Mouse (Mus musculus) midbrain, postnatal 0 days (tissue): ENCODE data around the gene Psmd12. TPM values are rescaled to one million over a fixed set of nuclear protein-coding genes. Genes with fewer than 3 reads are reported as not detected.

Source experiments
- ATAC-seq: fragments of 200-750 bp; cut with Nextera tagmentation; 2 replicates; pipeline ENCODE4 v1.8.0; 2017; ENCODE audit warnings: moderate number of reproducible peaks, mild to moderate bottlenecking, moderate TSS enrichment, moderate library complexity; ENCODE audit not compliant: low FRiP score
- DNase-seq: peaks from one replicate; pipeline ENCODE4 v3.0.0-alpha.2; 2015; ENCODE audit warnings: low spot score
- H3K27ac ChIP-seq: fragments of 300-500 bp; sonication (generic); 2 replicates; pipeline ENCODE4 v1.5.1; 2014; ENCODE audit warnings: low read depth, mild to moderate bottlenecking, low read length, mixed read lengths
- H3K27me3 ChIP-seq: fragments of 300-500 bp; sonication (generic); 2 replicates; pipeline ENCODE4 v1.6.1; 2014; ENCODE audit warnings: low read length, control low read depth, mixed read lengths; ENCODE audit not compliant: insufficient read depth
- H3K36me3 ChIP-seq: fragments of 300-500 bp; sonication (generic); 2 replicates; pipeline ENCODE4 v1.6.1; 2014; ENCODE audit warnings: low read length, control low read depth, mixed read lengths; ENCODE audit not compliant: insufficient read depth
- H3K4me1 ChIP-seq: fragments of 300-500 bp; sonication (generic); 2 replicates; pipeline ENCODE4 v1.6.1; 2014; ENCODE audit warnings: mild to moderate bottlenecking, control low read depth, antibody characterized with exemption, low read length, mixed read lengths; ENCODE audit not compliant: insufficient read depth
- H3K4me2 ChIP-seq: fragments of 300-500 bp; sonication (generic); 2 replicates; pipeline ENCODE4 v1.6.1; 2014; ENCODE audit warnings: low read depth, mild to moderate bottlenecking, low read length, mixed read lengths; ENCODE audit not compliant: poor library complexity, severe bottlenecking
- H3K4me3 ChIP-seq: fragments of 300-500 bp; sonication (generic); 2 replicates; pipeline ENCODE4 v1.5.1; 2014; ENCODE audit warnings: low read depth, mild to moderate bottlenecking, low read length, moderate library complexity
- H3K9ac ChIP-seq: fragments of 300-500 bp; sonication (generic); replicated peaks from 2 replicates; pipeline ENCODE4 v1.6.1; 2014; ENCODE audit warnings: mild to moderate bottlenecking, low read length, moderate library complexity, mixed read lengths; ENCODE audit not compliant: poor library complexity, severe bottlenecking
- H3K9me3 ChIP-seq: fragments of 300-500 bp; sonication (generic); 2 replicates; pipeline ENCODE4 v1.6.1; 2016; ENCODE audit warnings: low read length, control low read depth
- CTCF ChIP-seq: IDR thresholded peaks from 2 replicates; pipeline ENCODE4 v1.5.1; 2016; ENCODE audit warnings: antibody characterized with exemption, mild to moderate bottlenecking
- WGBS: fragments of 180-500 bp; shearing (Covaris S2); extraction: QIAGEN DNeasy Blood & Tissue Kit; methylation state at CpG from one replicate; pipeline ENCODE4 v1.1.7; 2014; 5-methylcytosine and 5-hydroxymethylcytosine counted together
- polyA plus RNA-seq: library from polyadenylated mRNA; unstranded; fragments of >200 nt; fragmentation: Nextera tagmentation; extraction: Ambion mirVana; gene quantifications from 2 replicates; pipeline ENCODE4 v1.2.1, GENCODE M21; 2015
- total RNA-seq: library from RNA; depleted of rRNA; stranded (reverse); fragments of >200 nt; gene quantifications from 2 replicates; pipeline ENCODE4 v1.2.3, GENCODE M21; 2014

The Psmd12 gene
- total and polyA plus RNA-seq, 2 experiments from 2014 or later: 39.6 to 156 TPM

DNA sequence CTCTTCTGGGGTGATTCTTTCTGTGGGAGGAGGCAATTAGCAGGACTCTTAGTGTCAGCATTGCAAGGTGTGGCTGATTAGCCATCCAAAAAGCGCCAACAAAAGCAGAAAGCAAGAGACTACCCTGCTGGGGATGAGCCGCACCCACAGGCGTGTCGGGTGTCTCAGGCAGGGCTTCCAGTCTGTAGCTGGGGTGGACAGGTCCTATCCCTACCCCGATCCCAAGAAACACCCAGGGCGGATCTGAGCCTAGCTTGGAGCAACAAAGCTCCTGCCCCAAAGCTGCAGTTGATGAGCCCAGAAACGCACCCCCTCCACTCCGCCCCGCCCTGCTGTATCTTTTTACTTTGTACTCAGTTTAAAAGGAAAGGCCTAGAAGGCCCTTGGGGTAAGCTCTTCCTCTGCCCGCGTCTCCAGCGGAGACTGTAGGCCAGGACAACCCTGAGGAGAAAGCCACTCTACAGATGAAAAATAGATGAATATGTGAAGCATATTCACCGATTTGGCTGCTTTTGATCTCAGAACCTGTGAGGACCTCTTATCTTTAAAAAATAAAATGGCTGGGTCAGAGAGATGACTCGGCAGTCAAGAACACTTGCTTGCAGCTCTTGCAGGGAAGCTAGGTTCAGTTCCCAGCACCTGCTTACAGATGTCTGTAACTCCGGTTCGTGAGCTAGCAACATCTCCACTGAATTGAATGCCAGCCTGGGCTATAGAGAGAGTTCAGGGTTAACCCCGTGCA is 29.9 kb upstream of the Psmd12 start:
- no peak overlapping the region for H3K4me2 ChIP-seq
- no peak overlapping the region for H3K9ac ChIP-seq
- DNase-seq (no peak), ATAC-seq (no peak)
- H3K27me3 ChIP-seq: no peaks in the 10 kb centered on the region
- 75% methylated on average over 17 of the region's 17 CpGs for WGBS
- TF ChIP-seq CTCF: no peak
- H3K4me1 ChIP-seq: no peaks in the 10 kb centered on the region
- no peak overlapping the region for H3K4me3 ChIP-seq
- no peak overlapping the region for H3K27ac ChIP-seq
- no peaks in the 10 kb centered on the region for H3K36me3 ChIP-seq
- no peaks in the 10 kb centered on the region for H3K9me3 ChIP-seq

- H3K27me3 ChIP-seq: no peaks in the 10 kb centered on the region
- DNase-seq (no peak), ATAC-seq (no peak)
- H3K4me2 ChIP-seq: no peak overlapping the region
- 73% methylated on average over 6 of the region's 6 CpGs for WGBS
- no peaks in the 10 kb centered on the region for H3K4me1 ChIP-seq
- H3K9ac ChIP-seq: no peak overlapping the region
- no peaks in the 10 kb centered on the region for H3K9me3 ChIP-seq
- no peaks in the 10 kb centered on the region for H3K36me3 ChIP-seq
- H3K4me3 ChIP-seq: no peak overlapping the region
- H3K27ac ChIP-seq: no peak overlapping the region
- no peak for TF ChIP-seq CTCF
These were observed 29.2 kb upstream of the Psmd12 start for GRCm38 (mm10) chr11:107450097-107450496.

DNA sequence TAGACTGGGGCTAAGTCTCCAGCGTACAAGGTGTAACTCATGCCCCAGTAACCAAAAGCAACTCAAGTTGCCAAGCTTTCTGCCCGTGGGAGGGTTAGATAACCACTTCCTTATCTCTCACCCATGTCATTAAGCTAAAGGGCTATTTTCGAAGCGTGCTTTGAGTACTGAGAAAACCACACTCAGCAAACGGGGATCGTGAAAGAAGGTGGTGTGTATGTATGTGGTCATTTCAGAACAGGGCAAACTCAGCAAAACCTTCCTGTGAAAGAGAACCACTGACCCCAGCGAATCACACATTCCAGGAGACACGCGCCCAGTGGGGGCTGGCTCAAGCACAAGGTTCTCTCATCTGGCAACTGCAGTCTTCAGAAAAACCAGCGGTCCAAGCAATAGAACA is 28.2 kb upstream of the Psmd12 start:
- Histone ChIP-seq H3K4me2 (no peak overlapping the region), H3K36me3 (no peaks in the 10 kb centered on the region), H3K4me1 (no peaks in the 10 kb centered on the region), H3K27ac (no peak overlapping the region), H3K9ac (no peak overlapping the region), H3K27me3 (no peaks in the 10 kb centered on the region), H3K4me3 (no peak overlapping the region), H3K9me3 (no peaks in the 10 kb centered on the region)
- no peak for TF ChIP-seq CTCF
- no peak for ATAC-seq
- 90% methylated on average over 10 of the region's 10 CpGs for WGBS
- DNase-seq: no peak

DNA sequence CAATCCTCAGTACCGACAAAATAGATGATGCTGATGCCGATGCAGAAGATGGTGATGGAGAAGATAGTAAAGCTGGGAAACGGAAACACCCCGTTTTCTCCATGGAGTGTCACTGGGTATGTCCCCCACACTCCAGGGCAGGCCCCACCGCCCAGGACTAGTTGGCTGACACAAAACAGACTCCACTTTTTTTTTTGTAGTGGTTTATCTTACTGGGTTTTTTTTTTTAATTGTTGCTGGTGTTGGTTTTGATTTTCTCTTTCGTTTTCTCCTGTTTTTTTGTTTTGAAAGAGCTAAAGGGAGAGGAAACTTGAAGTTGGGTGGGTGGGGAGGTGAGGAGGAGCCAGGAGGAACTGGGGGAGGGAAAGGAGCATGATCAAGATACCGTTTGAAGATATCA is 27.2 kb upstream of the Psmd12 start:
- WGBS: 91% methylated on average over 7 of the region's 7 CpGs
- H3K27me3 ChIP-seq: no peaks in the 10 kb centered on the region
- no peak overlapping the region for H3K9ac ChIP-seq
- DNase-seq (no peak), ATAC-seq (no peak)
- H3K4me2 ChIP-seq: no peak overlapping the region
- H3K4me1 ChIP-seq: no peaks in the 10 kb centered on the region
- no peak for TF ChIP-seq CTCF
- no peak overlapping the region for H3K4me3 ChIP-seq
- no peaks in the 10 kb centered on the region for H3K9me3 ChIP-seq
- no peaks in the 10 kb centered on the region for H3K36me3 ChIP-seq
- H3K27ac ChIP-seq: no peak overlapping the region

- Histone ChIP-seq H3K4me2 (no peak overlapping the region), H3K9me3 (no peaks in the 10 kb centered on the region), H3K4me3 (no peak overlapping the region), H3K27ac (no peak overlapping the region), H3K4me1 (no peaks in the 10 kb centered on the region), H3K9ac (no peak overlapping the region), H3K36me3 (no peaks in the 10 kb centered on the region), H3K27me3 (no peaks in the 10 kb centered on the region)
- 67% methylated on average over 19 of the region's 19 CpGs for WGBS
- ATAC-seq (no peak), DNase-seq (no peak)
- no peak for TF ChIP-seq CTCF
These were observed 24.5 kb upstream of the Psmd12 start for GRCm38 (mm10) chr11:107454546-107455462.

DNA sequence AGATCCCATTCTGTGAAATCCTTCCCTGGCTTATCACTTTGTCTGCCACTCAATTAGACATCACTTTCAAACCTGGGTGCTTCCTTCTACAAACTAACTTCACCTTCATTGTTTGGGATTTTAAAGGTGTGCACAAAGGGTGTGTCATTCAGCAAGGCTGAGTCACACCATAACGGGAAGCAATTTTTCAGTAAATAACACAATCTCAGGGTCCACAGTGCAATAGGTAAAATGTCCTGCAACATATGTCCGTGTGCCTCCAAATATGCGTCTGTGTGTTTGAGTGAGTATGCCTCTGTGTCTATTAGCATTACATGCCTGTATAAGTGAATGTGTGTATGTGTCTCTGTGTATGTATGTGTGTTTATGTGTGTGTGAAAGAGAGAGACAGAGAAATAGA is 22.0 kb upstream of the Psmd12 start:
- no peak for TF ChIP-seq CTCF
- H3K9ac ChIP-seq: no peak overlapping the region
- H3K9me3 ChIP-seq: no peaks in the 10 kb centered on the region
- H3K27ac ChIP-seq: no peak overlapping the region
- WGBS: 92% methylated on average over 3 of the region's 3 CpGs
- H3K4me1 ChIP-seq: no peaks in the 10 kb centered on the region
- no peak for ATAC-seq
- no peaks in the 10 kb centered on the region for H3K36me3 ChIP-seq
- no peak overlapping the region for H3K4me2 ChIP-seq
- H3K4me3 ChIP-seq: no peak overlapping the region
- H3K27me3 ChIP-seq: no peaks in the 10 kb centered on the region
- DNase-seq: no peak
